Mouse (Mus musculus): ENCODE measurements at regions not wholly inside any gene's neighbourhood (a gene's known extent, or its start where the extent isn't known, plus 50 kb on each side); places are given as distances from the start of the nearest gene placed in this dataset.

DNA sequence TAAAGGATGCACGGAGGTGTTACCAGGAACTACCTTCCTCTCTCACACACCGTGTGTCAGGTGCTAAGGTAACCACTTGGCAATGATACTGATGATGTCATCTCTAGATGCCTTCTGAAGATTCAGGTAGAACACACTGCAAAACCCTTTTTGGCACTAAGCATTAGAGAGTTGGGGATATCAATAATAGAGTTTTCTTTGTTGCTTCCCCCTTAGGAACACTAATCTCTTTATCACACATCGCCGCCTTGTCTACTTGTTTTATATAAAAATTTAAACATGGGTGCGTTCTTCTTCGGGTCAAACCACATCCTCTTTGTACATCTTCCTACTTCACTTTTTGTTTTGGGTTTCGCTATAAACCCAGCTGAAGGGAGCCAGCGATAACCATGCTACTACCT is 346.4 kb downstream of the Cog6 start:
- TF ChIP-seq CTCF (conservative IDR thresholded peaks at IDR 0.05; ENCODE audit: insufficient read depth, insufficient read length, low read depth, low read length) = no peak
- TF ChIP-seq POLR2A (IDR thresholded peaks at IDR 0.05; ENCODE audit: low read depth, low read length) = no peak

All from kidney, adult 2 months (tissue).